Mouse (Mus musculus): ENCODE results near the gene Ccdc3. TPM values are rescaled to one million over a fixed set of nuclear protein-coding genes. Genes with fewer than 3 reads are reported as not detected.
A peak's percentile ranks its signal among the peaks of the same experiment; 100 is the strongest.
"Not testable (repeated sequence)": the region's sequence is repeated elsewhere in the genome, so short reads cannot be mapped to it uniquely, and the experiment has no call there.

The Ccdc3 gene
- polyA plus RNA-seq (2014; fragmentation: Nextera tagmentation; extraction: Ambion mirVana), result 10.2 and 11.0 TPM in 2 replicates

- Histone ChIP-seq H3K9ac (ENCODE audit: low read length) (peak within 1 kb of the TSS; percentile 54), H3K9me3 (ENCODE audit: control insufficient read depth, low read length) (no peaks in the 10 kb centered on the region), H3K27ac (ENCODE audit: low read depth) (no peak within 1 kb of the TSS), H3K27me3 (replicated peaks; ENCODE audit: control insufficient read depth, insufficient read depth, low read length) (peaks cover 29% of the 10 kb centered on the region), H3K4me2 (ENCODE audit: low read length) (peak within 1 kb of the TSS; percentile 86), H3K4me3 (ENCODE audit: low read depth, low read length) (peak within 1 kb of the TSS; percentile 52), H3K36me3 (ENCODE audit: control insufficient read depth, insufficient read depth, low read length) (no peaks in the 10 kb centered on the region), H3K4me1 (replicated peaks; ENCODE audit: control insufficient read depth, insufficient read depth, low read length) (no peaks in the 10 kb centered on the region)
- ATAC-seq (replicated peaks; ENCODE audit: low FRiP score, low TSS enrichment, low read depth) (peak; percentile 51; the same call in 1 of the 2 replicates), DNase-seq (ENCODE audit: low spot score) (peak; percentile 74)
- under 1% methylated on average over 78 of the region's 78 CpGs for WGBS
Measured at GRCm38 (mm10) chr2:5137500-5138286, at the start of gene Ccdc3. Gene Ccdc3 (plus strand): TSS chr2:5137776.

GRCm38 (mm10) chr2:5090385-5090784 is 47.2 kb upstream of the Ccdc3 start:
- 63% methylated on average over 4 of the region's 4 CpGs for WGBS
- not testable (repeated sequence) for H3K36me3 ChIP-seq (ENCODE audit: control insufficient read depth, insufficient read depth, low read length); H3K4me2 ChIP-seq (ENCODE audit: low read length); H3K9ac ChIP-seq (ENCODE audit: low read length); H3K27ac ChIP-seq (ENCODE audit: low read depth); H3K4me1 ChIP-seq (replicated peaks; ENCODE audit: control insufficient read depth, insufficient read depth, low read length); H3K27me3 ChIP-seq (replicated peaks; ENCODE audit: control insufficient read depth, insufficient read depth, low read length); H3K4me3 ChIP-seq (ENCODE audit: low read depth, low read length); ATAC-seq (replicated peaks; ENCODE audit: low FRiP score, low TSS enrichment, low read depth); H3K9me3 ChIP-seq (ENCODE audit: control insufficient read depth, low read length); DNase-seq (ENCODE audit: low spot score)

GRCm38 (mm10) chr2:5094876-5095275 is 42.7 kb upstream of the Ccdc3 start:
- Histone ChIP-seq H3K9ac (ENCODE audit: low read length) (no peak overlapping the region), H3K36me3 (ENCODE audit: control insufficient read depth, insufficient read depth, low read length) (no peaks in the 10 kb centered on the region), H3K27ac (ENCODE audit: low read depth) (no peak overlapping the region), H3K27me3 (replicated peaks; ENCODE audit: control insufficient read depth, insufficient read depth, low read length) (no peaks in the 10 kb centered on the region), H3K4me1 (replicated peaks; ENCODE audit: control insufficient read depth, insufficient read depth, low read length) (0 out of 2 replicates have a peak, but pooled peaks cover 3% of the 10 kb centered on the region), H3K9me3 (ENCODE audit: control insufficient read depth, low read length) (0 out of 2 replicates have a peak, but pooled peaks cover 4% of the 10 kb centered on the region), H3K4me2 (ENCODE audit: low read length) (no peak overlapping the region), H3K4me3 (ENCODE audit: low read depth, low read length) (no peak overlapping the region)
- no peak for ATAC-seq (replicated peaks; ENCODE audit: low FRiP score, low TSS enrichment, low read depth)
- DNase-seq (ENCODE audit: low spot score), result no peak
- WGBS, result 88% methylated on average over 5 of the region's 5 CpGs

DNA sequence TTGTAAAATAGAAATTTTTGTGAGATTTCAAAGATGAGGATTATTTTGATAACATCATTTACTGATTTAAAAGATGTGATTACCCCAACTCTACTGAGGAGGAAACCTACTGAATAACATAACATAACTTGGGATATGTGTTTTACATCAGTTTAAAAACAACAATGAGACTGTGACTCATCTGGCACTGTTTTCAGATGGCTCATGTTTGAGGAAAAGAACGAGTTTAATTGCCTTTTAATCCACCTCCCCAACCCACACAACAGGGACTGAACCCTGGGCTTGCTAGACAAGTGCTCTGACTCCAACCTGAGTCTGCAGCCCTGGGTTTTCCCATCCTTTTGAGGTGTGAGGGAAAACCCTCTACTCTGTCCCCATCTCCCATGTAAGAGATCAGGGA is 42.3 kb upstream of the Ccdc3 start:
- no peak for DNase-seq (ENCODE audit: low spot score)
- 0 out of 2 replicates have a peak, but pooled peaks cover 4% of the 10 kb centered on the region for H3K9me3 ChIP-seq (ENCODE audit: control insufficient read depth, low read length)
- no peaks in the 10 kb centered on the region for H3K36me3 ChIP-seq (ENCODE audit: control insufficient read depth, insufficient read depth, low read length)
- WGBS, result 38% methylated on average over 1 of the region's 1 CpGs
- H3K4me3 ChIP-seq (ENCODE audit: low read depth, low read length), result no peak overlapping the region
- H3K27ac ChIP-seq (ENCODE audit: low read depth), result no peak overlapping the region
- no peak for ATAC-seq (replicated peaks; ENCODE audit: low FRiP score, low TSS enrichment, low read depth)
- no peaks in the 10 kb centered on the region for H3K27me3 ChIP-seq (replicated peaks; ENCODE audit: control insufficient read depth, insufficient read depth, low read length)
- no peak overlapping the region for H3K4me2 ChIP-seq (ENCODE audit: low read length)
- H3K9ac ChIP-seq (ENCODE audit: low read length), result no peak overlapping the region
- H3K4me1 ChIP-seq (replicated peaks; ENCODE audit: control insufficient read depth, insufficient read depth, low read length), result 0 out of 2 replicates have a peak, but pooled peaks cover 3% of the 10 kb centered on the region

- Histone ChIP-seq H3K4me2 (ENCODE audit: low read length) (peak overlapping the region; percentile 47), H3K4me1 (replicated peaks; ENCODE audit: control insufficient read depth, insufficient read depth, low read length) (0 out of 2 replicates have a peak, but pooled peaks cover 5% of the 10 kb centered on the region), H3K9me3 (ENCODE audit: control insufficient read depth, low read length) (0 out of 2 replicates have a peak, but pooled peaks cover 4% of the 10 kb centered on the region), H3K27me3 (replicated peaks; ENCODE audit: control insufficient read depth, insufficient read depth, low read length) (no peaks in the 10 kb centered on the region), H3K27ac (ENCODE audit: low read depth) (no peak overlapping the region), H3K9ac (ENCODE audit: low read length) (peak overlapping the region; percentile 34), H3K4me3 (ENCODE audit: low read depth, low read length) (peak overlapping the region; percentile 6), H3K36me3 (ENCODE audit: control insufficient read depth, insufficient read depth, low read length) (no peaks in the 10 kb centered on the region)
- 13% methylated on average over 20 of the region's 20 CpGs for WGBS
- no peak for ATAC-seq (replicated peaks; ENCODE audit: low FRiP score, low TSS enrichment, low read depth)
- no peak for DNase-seq (ENCODE audit: low spot score)
Measured at GRCm38 (mm10) chr2:5097786-5098445, 39.7 kb upstream of the Ccdc3 start.

GRCm38 (mm10) chr2:5099176-5099575 is 38.4 kb upstream of the Ccdc3 start:
- 0 out of 2 replicates have a peak, but pooled peaks cover 5% of the 10 kb centered on the region for H3K4me1 ChIP-seq (replicated peaks; ENCODE audit: control insufficient read depth, insufficient read depth, low read length)
- DNase-seq (ENCODE audit: low spot score), result no peak
- 72% methylated on average over 6 of the region's 6 CpGs for WGBS

GRCm38 (mm10) chr2:5101743-5102245 is 35.8 kb upstream of the Ccdc3 start:
- ATAC-seq (replicated peaks; ENCODE audit: low FRiP score, low TSS enrichment, low read depth), result no peak
- WGBS, result 86% methylated on average over 10 of the region's 10 CpGs
- Histone ChIP-seq H3K27ac (ENCODE audit: low read depth) (no peak overlapping the region), H3K27me3 (replicated peaks; ENCODE audit: control insufficient read depth, insufficient read depth, low read length) (no peaks in the 10 kb centered on the region), H3K9ac (ENCODE audit: low read length) (no peak overlapping the region), H3K4me3 (ENCODE audit: low read depth, low read length) (no peak overlapping the region), H3K4me1 (replicated peaks; ENCODE audit: control insufficient read depth, insufficient read depth, low read length) (0 out of 2 replicates have a peak, but pooled peaks cover 5% of the 10 kb centered on the region), H3K36me3 (ENCODE audit: control insufficient read depth, insufficient read depth, low read length) (no peaks in the 10 kb centered on the region), H3K9me3 (ENCODE audit: control insufficient read depth, low read length) (no peaks in the 10 kb centered on the region; the same call in 1 of the 2 replicates), H3K4me2 (ENCODE audit: low read length) (no peak overlapping the region)
- DNase-seq (ENCODE audit: low spot score), result no peak

More at GRCm38 (mm10) chr2:5099176-5099575, 38.4 kb upstream of the Ccdc3 start:
- Histone ChIP-seq H3K9me3 (ENCODE audit: control insufficient read depth, low read length) (0 out of 2 replicates have a peak, but pooled peaks cover 4% of the 10 kb centered on the region), H3K27ac (ENCODE audit: low read depth) (no peak overlapping the region), H3K4me3 (ENCODE audit: low read depth, low read length) (no peak overlapping the region), H3K9ac (ENCODE audit: low read length) (no peak overlapping the region), H3K36me3 (ENCODE audit: control insufficient read depth, insufficient read depth, low read length) (no peaks in the 10 kb centered on the region), H3K27me3 (replicated peaks; ENCODE audit: control insufficient read depth, insufficient read depth, low read length) (no peaks in the 10 kb centered on the region), H3K4me2 (ENCODE audit: low read length) (no peak overlapping the region)
- no peak for ATAC-seq (replicated peaks; ENCODE audit: low FRiP score, low TSS enrichment, low read depth)

DNA sequence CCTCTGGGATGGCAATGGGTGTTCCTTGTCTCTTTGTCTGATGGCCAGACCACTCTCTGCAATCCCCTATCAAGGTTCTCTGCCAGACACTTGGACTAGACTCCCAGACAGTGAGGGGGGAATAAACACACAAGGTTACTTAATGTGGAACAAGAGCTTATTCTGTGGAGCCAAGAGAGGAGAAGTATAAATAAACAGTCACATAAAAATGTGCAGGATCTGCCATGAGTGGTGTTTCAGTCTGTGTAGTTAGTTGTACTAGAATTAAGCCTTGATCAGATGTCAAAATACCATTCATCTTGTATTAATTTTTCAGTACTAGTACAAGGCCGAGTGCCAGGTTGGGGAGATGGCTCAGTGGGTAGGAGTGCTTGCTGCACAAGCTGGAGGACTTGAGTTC is 34.7 kb upstream of the Ccdc3 start:
- WGBS, result 49% methylated on average over 1 of the region's 1 CpGs
- H3K27ac ChIP-seq (ENCODE audit: low read depth), result no peak overlapping the region
- DNase-seq (ENCODE audit: low spot score) (no peak), ATAC-seq (replicated peaks; ENCODE audit: low FRiP score, low TSS enrichment, low read depth) (no peak)
- no peaks in the 10 kb centered on the region; the same call in 1 of the 2 replicates for H3K9me3 ChIP-seq (ENCODE audit: control insufficient read depth, low read length)
- 0 out of 2 replicates have a peak, but pooled peaks cover 5% of the 10 kb centered on the region for H3K4me1 ChIP-seq (replicated peaks; ENCODE audit: control insufficient read depth, insufficient read depth, low read length)
- no peak overlapping the region for H3K9ac ChIP-seq (ENCODE audit: low read length)
- no peak overlapping the region for H3K4me2 ChIP-seq (ENCODE audit: low read length)
- no peak overlapping the region for H3K4me3 ChIP-seq (ENCODE audit: low read depth, low read length)
- H3K27me3 ChIP-seq (replicated peaks; ENCODE audit: control insufficient read depth, insufficient read depth, low read length), result no peaks in the 10 kb centered on the region
- no peaks in the 10 kb centered on the region for H3K36me3 ChIP-seq (ENCODE audit: control insufficient read depth, insufficient read depth, low read length)

Measured in intestine, embryonic 14.5 days (tissue).